Mouse (Mus musculus) layer of hippocampus, adult 2 months (tissue): ENCODE measurements at regions not wholly inside any gene's neighbourhood (a gene's known extent, or its start where the extent isn't known, plus 50 kb on each side); places are given as distances from the start of the nearest gene placed in this dataset.

Experiments
- DNase-seq, 2 experiments: peaks; one replicate each; pipeline ENCODE4 v3.0.0; 2022; ENCODE audit warnings: low spot score in 2 of 2
- H3K27ac ChIP-seq: fragments of 200-600 bp; 2 replicates; pipeline ENCODE4 v1.8.1; 2022
- H3K4me3 ChIP-seq: fragments of 200-600 bp; 2 replicates; pipeline ENCODE4 v1.8.1; 2022; ENCODE audit warnings: mild to moderate bottlenecking
- CTCF ChIP-seq: fragments of 200-600 bp; conservative IDR thresholded peaks from 2 replicates; pipeline ENCODE4 v1.8.1; 2022; ENCODE audit warnings: antibody characterized with exemption, mild to moderate bottlenecking, moderate library complexity

DNA sequence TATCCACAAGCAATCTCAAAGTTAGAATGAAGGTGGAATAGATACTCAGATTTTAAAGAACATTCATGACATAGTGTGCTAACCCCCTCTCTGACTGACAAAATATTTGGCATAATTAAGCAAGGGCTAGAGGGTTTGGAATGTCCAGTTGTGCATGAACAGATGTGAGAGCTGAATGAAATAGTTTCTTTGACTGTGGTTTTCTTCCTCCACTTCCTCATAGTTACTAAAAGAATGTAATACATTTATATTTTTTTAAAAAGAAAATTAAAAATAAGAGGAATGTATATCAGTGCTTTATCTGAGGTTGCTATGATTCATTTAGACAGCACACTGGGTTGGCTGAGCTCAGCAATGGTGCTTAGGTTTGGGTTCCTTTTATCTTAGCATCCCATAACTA, 176.2 kb upstream of the Eya4 start:
- Histone ChIP-seq H3K27ac (no peak overlapping the region), H3K4me3 (no peak overlapping the region)
- DNase-seq = no peak
- TF ChIP-seq CTCF = no peak

DNA sequence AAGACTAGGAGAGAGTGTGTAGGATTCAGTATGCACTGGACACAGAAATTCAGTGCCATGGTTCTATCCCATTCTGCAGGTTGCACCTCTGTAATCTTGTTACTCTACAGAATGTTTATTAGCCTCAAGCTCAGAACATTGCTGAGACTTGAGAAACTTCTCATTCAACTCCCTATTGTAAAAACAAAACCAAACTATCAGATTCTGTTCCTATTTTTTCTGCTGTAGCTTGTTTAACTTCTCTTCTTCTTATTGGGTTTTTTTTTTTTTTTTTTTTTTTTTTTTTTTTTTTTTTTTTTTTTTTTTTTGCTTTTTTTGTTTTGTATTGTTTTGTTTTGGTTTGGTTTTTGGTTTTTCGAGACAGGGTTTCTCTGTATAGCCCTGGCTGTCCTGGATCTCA, 172.1 kb upstream of the Eya4 start:
- no peak for TF ChIP-seq CTCF
- Histone ChIP-seq H3K27ac (no peak overlapping the region), H3K4me3 (no peak overlapping the region)
- no peak for DNase-seq

DNA sequence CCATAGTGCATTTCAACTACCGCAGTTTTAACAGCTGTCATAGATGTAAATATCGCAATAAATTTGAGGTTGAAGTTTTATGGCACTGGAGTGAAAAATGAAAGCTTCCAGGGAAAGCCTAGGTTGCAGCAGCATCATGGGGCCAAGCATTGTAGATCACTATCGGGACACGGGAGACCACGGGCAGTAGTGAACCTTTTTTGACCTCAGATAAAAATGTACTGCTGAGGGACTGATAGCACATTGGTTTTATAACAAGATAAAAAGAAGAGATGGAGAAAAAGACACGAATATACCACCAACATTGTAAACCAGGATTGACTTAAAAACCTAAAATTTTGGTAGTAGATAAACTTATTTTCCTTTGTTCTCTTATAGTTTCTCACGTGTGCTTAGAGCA, 143.1 kb upstream of the Eya4 start:
- no peak for DNase-seq
- TF ChIP-seq CTCF = no peak
- Histone ChIP-seq H3K4me3 (no peak overlapping the region), H3K27ac (no peak overlapping the region)

DNA sequence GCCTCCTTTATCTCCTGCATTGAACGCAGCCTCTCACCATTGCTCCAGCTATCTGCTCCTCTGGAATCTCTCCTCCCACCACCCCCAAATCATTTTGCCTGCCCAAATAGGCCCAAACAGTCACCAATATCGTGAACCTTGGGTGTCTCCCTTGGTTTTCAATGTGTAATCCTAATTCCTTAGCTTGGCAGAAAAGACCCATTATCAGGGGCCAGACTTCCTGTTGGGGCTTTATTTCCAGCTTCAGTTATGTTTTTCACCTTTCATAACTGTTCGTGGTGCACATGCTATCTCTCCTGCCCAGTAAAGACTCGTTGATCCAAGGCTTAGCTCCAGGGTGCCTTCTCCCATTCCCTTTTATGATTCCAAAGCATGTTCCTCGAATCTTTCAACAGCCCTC, 142.4 kb upstream of the Eya4 start:
- Histone ChIP-seq H3K4me3 (no peak overlapping the region), H3K27ac (no peak overlapping the region)
- DNase-seq = no peak
- TF ChIP-seq CTCF = no peak

DNA sequence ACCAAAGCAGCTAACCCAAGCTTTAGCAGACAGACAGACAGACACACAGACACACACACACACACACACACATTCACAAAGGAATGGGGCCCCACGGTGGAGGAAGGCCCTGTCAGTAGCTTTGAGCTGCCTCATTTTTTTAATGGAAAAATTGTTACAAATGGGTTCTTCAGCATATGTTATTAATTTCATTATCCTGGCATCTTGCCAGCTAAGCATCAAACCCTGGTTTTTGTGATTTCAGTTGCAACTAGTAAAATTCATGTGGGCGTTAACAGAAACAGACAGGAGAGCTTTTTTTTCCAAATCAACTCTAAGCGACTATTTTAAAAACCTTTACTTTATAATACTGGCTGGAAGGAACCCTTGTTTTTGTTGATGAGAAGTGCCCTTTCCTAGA, 138.4 kb upstream of the Eya4 start:
- H3K4me3 ChIP-seq = no peak overlapping the region

DNA sequence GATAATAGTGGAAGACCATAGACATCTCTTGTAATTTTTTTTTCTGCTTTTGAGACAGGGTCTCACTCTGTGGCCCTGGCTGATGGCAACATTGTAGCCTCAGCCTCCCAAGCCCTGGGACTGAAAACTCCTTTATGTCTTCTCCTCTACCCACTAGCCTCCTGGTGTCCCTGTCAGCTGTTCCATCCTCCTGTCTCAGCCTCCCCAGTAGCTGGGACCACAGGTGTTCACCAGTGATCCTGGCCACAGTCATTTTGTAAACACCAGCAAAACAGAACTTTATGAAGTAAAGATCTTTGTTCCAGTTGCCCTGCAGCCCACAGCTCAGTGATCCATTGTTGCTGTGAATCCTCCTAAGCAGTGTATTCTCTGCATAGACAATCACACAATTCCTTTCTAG, 129.9 kb upstream of the Eya4 start:
- Histone ChIP-seq H3K27ac (no peak overlapping the region), H3K4me3 (no peak overlapping the region)
- no peak for TF ChIP-seq CTCF
- DNase-seq = no peak

More for the DNA sequence above, 138.4 kb upstream of the Eya4 start:
- DNase-seq = peak; percentile 6 to 14
- H3K27ac ChIP-seq = no peak overlapping the region
- no peak for TF ChIP-seq CTCF

DNA sequence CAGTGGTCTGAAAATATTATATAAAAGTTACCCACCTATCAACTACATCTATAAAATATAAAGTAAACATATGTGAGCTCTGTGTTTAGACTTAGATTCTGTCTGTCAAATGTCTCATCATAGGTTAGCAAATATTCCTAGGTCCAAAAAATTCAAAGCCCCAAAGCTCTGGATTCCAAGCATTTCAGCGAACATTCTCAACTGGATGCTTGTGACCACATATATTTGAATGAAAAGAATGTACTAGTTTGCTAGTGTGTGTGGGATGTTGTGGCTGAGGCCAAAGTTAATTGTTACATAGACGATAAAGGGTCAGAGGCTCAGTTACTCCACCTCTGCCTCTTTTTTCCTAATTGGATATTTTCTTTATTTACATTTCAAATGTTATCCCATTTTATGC, 128.3 kb upstream of the Eya4 start:
- TF ChIP-seq CTCF = no peak
- no peak overlapping the region for H3K27ac ChIP-seq

DNA sequence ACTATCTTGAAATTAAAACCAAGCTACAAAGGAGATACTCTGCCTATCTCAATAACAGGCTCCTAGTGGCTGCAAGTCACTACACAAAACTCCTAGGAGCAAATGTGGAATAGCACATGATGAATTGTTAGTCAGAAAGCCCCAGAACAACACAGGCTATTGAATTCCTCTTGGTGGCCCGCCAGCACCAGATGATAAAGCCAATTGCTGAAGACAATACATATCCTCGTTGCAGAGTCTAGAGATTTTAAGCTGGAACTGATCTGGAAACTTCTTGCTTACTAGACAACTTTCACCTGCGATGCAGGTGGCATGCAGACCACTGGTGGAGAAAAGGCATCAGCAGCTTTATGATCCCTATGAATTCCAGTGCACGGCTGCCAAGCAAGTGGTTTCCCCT, 126.5 kb upstream of the Eya4 start:
- peak overlapping the region; percentile 24; the same call in 1 of the 2 replicates for H3K27ac ChIP-seq
- TF ChIP-seq CTCF = no peak
- DNase-seq = no peak
- H3K4me3 ChIP-seq = no peak overlapping the region

More for the DNA sequence above, 128.3 kb upstream of the Eya4 start:
- H3K4me3 ChIP-seq = no peak overlapping the region
- DNase-seq = no peak

DNA sequence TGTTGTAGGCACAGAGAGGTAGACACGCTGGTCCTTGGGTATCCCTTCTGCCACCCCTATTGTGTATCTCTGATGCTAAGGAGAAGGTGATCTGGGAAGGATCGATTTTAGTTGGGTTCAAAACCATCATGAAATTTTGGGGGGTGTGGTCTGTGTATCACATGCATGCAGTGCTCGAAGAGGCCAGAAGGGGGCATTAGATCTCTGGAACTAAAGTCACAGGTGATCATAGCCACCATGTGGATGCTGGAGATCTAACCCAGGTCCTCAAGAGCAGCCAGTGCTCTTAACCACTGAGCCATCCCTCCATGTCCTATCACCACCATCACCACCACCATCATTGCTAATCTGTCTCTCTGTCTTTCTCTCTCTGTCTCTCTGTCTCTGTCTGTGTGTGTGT, 100.4 kb upstream of the Eya4 start:
- peak; percentile 17; the same call in 1 of the 2 replicates for TF ChIP-seq CTCF
- H3K4me3 ChIP-seq = no peak overlapping the region
- no peak overlapping the region for H3K27ac ChIP-seq
- no peak for DNase-seq

DNA sequence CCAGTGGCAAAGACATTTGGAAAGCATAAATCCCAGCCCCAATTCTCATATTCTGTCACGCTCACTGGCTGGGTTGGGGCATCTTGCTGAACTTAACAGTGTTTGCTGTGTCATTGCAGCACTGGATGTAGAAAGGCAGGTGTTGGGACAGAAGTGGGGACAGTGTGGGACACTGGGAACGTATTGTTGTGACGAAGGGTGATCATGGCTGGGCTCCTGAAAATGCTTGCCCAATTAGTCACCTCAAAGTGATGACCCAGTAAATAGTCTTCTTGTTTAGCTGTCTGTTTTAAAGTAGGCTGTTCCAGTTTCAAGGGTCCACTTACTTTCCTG, 100.0 kb upstream of the Eya4 start:
- TF ChIP-seq CTCF = no peak
- H3K27ac ChIP-seq = no peak overlapping the region
- DNase-seq = no peak
- H3K4me3 ChIP-seq = no peak overlapping the region

DNA sequence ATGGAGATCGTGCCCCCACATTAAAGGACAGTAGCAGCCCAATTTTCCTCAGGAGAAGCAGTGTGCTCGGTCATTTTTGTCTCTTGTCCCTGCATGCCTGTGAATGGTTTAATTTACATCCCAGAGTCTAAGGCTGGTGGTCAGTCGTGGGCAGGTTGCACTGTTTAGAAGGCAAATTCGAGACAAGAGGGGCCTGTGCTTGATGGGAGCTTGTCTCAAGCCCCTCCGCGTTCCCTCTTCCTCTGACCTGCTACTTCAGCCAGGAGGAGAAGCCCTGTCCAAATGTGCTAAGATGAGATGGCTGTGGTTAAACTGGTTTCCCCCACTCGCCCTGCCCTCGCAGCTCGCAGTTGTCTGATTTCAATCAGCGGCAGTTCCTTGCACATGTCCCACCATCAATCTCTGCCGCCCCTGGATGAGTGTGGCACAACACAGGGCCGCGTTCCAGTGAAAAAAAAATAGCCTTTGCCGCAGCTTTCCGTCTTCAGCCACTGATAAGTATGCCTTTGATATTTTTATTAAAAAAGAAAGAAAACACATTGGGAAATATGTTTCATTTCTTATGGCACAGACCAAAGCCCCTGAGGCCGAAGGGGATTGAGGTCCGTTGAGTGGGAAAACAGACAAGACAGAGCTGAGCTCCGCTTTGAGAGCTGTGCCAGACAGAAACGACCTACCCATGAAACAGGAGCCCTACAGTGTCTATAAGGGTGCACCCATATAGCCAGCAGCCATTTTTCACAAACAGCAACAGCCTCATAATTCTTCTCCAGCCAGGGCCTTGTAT, 99.5 kb upstream of the Eya4 start:
- Histone ChIP-seq H3K4me3 (no peak overlapping the region), H3K27ac (no peak overlapping the region)
- no peak for DNase-seq
- no peak for TF ChIP-seq CTCF

DNA sequence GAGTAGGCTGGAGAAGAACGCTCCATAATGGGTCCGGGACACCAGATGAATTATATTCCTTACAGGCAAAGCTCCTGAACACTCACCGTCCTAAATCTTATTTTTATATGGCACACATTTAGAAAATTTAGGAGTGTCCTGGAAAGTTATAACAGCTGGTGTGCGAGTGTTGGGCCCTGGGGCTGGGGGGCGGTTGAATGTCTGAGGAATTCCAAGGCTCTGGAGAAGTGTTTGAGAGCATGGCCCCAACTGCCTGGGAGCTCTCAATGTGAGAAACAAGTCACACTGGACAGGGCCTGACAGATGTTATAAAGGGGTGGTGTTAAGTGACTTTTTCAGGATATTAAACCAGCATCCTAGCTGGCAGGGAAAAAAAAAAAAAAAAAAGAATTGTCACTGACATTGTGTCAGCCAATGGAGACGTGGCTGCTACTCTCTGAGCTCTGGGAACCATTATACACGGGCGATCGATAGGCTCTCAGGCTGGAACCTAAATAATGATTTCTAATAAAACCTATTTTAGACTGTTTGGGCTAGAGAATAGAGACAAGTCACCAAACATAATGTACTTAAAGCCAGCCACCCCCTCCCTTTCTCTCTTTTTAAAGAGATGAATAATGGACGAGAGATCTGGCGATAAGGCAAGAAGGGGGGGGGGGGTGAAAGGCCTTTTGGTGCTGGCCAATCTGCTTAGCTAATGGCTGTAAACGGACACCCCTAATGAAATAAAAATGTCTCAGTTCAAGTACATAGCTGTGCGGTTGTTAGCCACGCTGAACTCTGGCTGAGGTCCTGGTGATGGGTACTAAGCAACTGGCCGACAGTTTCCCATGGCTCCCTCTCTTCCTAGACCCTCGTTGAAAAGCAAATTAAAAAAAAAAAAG, 98.6 kb upstream of the Eya4 start:
- TF ChIP-seq CTCF = no peak
- DNase-seq = no peak

DNA sequence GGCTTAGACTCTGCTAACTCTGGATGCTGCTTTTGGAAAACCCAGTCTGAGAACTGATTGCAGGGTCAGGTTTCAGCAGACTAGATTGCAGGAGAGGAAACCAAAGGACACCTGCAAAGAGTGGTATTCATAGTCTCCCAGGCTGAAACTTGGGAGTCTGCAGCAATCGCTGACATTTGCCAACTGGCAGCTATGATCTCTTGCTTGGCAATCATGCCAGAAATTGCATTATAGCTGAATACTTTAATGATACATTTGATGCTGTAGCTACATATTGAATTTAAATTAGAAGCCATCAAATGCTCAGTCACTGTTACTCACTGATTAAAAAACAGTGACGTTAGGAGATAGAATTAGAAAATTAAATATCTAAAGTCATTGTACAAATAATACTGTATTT, 79.8 kb upstream of the Eya4 start:
- no peak for DNase-seq
- Histone ChIP-seq H3K4me3 (no peak overlapping the region), H3K27ac (no peak overlapping the region)
- TF ChIP-seq CTCF = no peak

More for the DNA sequence above, 98.6 kb upstream of the Eya4 start:
- H3K4me3 ChIP-seq = no peak overlapping the region
- H3K27ac ChIP-seq = no peak overlapping the region
